Mouse (Mus musculus) stomach, postnatal 0 days (tissue): ENCODE measurements at regions not wholly inside any gene's neighbourhood (a gene's known extent, or its start where the extent isn't known, plus 50 kb on each side); places are given as distances from the start of the nearest gene placed in this dataset.

ENCODE experiments used
- CTCF ChIP-seq: IDR thresholded peaks from 2 replicates; pipeline ENCODE4 v1.5.1; 2016; ENCODE audit warnings: antibody characterized with exemption, low read depth, mild to moderate bottlenecking, moderate library complexity
- EP300 ChIP-seq: optimal IDR thresholded peaks from 2 replicates; pipeline ENCODE3; 2016; ENCODE audit warnings: antibody characterized with exemption

GRCm38 (mm10) chr14:105684826-105685465, 211.7 kb downstream of the Spry2 start:
- TF ChIP-seq CTCF = no peak
- no peak for TF ChIP-seq EP300
